Mouse (Mus musculus) liver, embryonic 11.5 days (tissue): ENCODE data around the gene Nrxn1. TPM values are rescaled to one million over a fixed set of nuclear protein-coding genes. Genes with fewer than 3 reads are reported as not detected.

Experiments used
- ATAC-seq: fragments of 200-750 bp; cut with Nextera tagmentation; replicated peaks from 2 replicates; pipeline ENCODE4 v1.8.0; 2017; ENCODE audit warnings: moderate number of reproducible peaks, mild to moderate bottlenecking, moderate TSS enrichment, moderate library complexity; ENCODE audit not compliant: low FRiP score
- DNase-seq: peaks from one replicate; pipeline ENCODE4 v3.0.0-alpha.2; 2017; ENCODE audit warnings: low spot score
- H3K27ac ChIP-seq: fragments of 300-500 bp; sonication (generic); 2 replicates; pipeline ENCODE4 v1.5.1; 2014; ENCODE audit warnings: mild to moderate bottlenecking, low read depth, low read length, control low read depth
- H3K27me3 ChIP-seq: fragments of 300-500 bp; sonication (generic); replicated peaks from 2 replicates; pipeline ENCODE4 v1.6.1; 2014; ENCODE audit warnings: low read length, mixed read lengths; ENCODE audit not compliant: control insufficient read depth, insufficient read depth
- H3K36me3 ChIP-seq: fragments of 300-500 bp; sonication (generic); 2 replicates; pipeline ENCODE4 v1.6.1; 2014; ENCODE audit warnings: mild to moderate bottlenecking, low read length, moderate library complexity, mixed read lengths; ENCODE audit not compliant: control insufficient read depth, insufficient read depth
- H3K4me1 ChIP-seq: fragments of 300-500 bp; sonication (generic); replicated peaks from 2 replicates; pipeline ENCODE4 v1.6.1; 2014; ENCODE audit warnings: low read length, mixed read lengths; ENCODE audit not compliant: control insufficient read depth, insufficient read depth
- H3K4me2 ChIP-seq: fragments of 300-500 bp; sonication (generic); 2 replicates; pipeline ENCODE4 v1.6.1; 2014; ENCODE audit warnings: mild to moderate bottlenecking, control low read depth, moderate library complexity
- H3K4me3 ChIP-seq: fragments of 300-500 bp; sonication (generic); 2 replicates; pipeline ENCODE4 v1.5.1; 2014; ENCODE audit warnings: low read depth, low read length, control low read depth
- H3K9ac ChIP-seq: fragments of 300-500 bp; sonication (generic); 2 replicates; pipeline ENCODE4 v1.6.1; 2014; ENCODE audit warnings: low read depth, low read length, control low read depth
- H3K9me3 ChIP-seq: fragments of 300-500 bp; sonication (generic); 2 replicates; pipeline ENCODE4 v1.6.1; 2016; ENCODE audit warnings: low read length, inconsistent platforms, mixed read lengths; ENCODE audit not compliant: control insufficient read depth
- WGBS: fragments of 180-500 bp; shearing (Covaris S2); extraction: QIAGEN DNeasy Blood & Tissue Kit; methylation state at CpG from one replicate; pipeline ENCODE4 v1.1.7; 2014; 5-methylcytosine and 5-hydroxymethylcytosine counted together
- polyA plus RNA-seq: library from polyadenylated mRNA; unstranded; fragments of >200 nt; fragmentation: Nextera tagmentation; extraction: Ambion mirVana; gene quantifications from 2 replicates; pipeline ENCODE4 v1.2.1, GENCODE M21; 2014

Gene Nrxn1
- polyA plus RNA-seq, 1 experiment from 2014 or later = 0.70 TPM

GRCm38 (mm10) chr17:90607427-90607806 lies 485.5 kb downstream of the Nrxn1 start:
- Histone ChIP-seq H3K4me3 (no peak overlapping the region), H3K27me3 (no peaks in the 10 kb centered on the region), H3K9ac (no peak overlapping the region), H3K27ac (no peak overlapping the region), H3K36me3 (no peaks in the 10 kb centered on the region), H3K4me2 (no peak overlapping the region), H3K4me1 (no peaks in the 10 kb centered on the region), H3K9me3 (no peaks in the 10 kb centered on the region)
- ATAC-seq = no peak
- DNase-seq = no peak

GRCm38 (mm10) chr17:90606718-90607426 lies 486.0 kb downstream of the Nrxn1 start:
- Histone ChIP-seq H3K36me3 (no peaks in the 10 kb centered on the region), H3K27ac (no peak overlapping the region), H3K4me1 (no peaks in the 10 kb centered on the region), H3K4me3 (no peak overlapping the region), H3K4me2 (no peak overlapping the region), H3K9ac (no peak overlapping the region), H3K27me3 (no peaks in the 10 kb centered on the region), H3K9me3 (no peaks in the 10 kb centered on the region)
- DNase-seq = no peak
- WGBS = 85% methylated on average over 4 of the region's 4 CpGs
- no peak for ATAC-seq

GRCm38 (mm10) chr17:90599570-90600524 lies 493.0 kb downstream of the Nrxn1 start:
- H3K4me3 ChIP-seq = no peak overlapping the region
- ATAC-seq (no peak), DNase-seq (no peak)
- no peaks in the 10 kb centered on the region for H3K27me3 ChIP-seq
- peaks cover 3% of the 10 kb centered on the region; the same call in 1 of the 2 replicates for H3K9me3 ChIP-seq
- no peaks in the 10 kb centered on the region for H3K4me1 ChIP-seq
- no peak overlapping the region for H3K27ac ChIP-seq
- H3K4me2 ChIP-seq = no peak overlapping the region
- H3K36me3 ChIP-seq = no peaks in the 10 kb centered on the region
- no peak overlapping the region for H3K9ac ChIP-seq
- 76% methylated on average over 9 of the region's 9 CpGs for WGBS

GRCm38 (mm10) chr17:90594798-90595533 lies 497.9 kb downstream of the Nrxn1 start:
- Histone ChIP-seq H3K4me1 (no peaks in the 10 kb centered on the region), H3K4me2 (no peak overlapping the region), H3K9ac (no peak overlapping the region), H3K36me3 (no peaks in the 10 kb centered on the region), H3K27me3 (no peaks in the 10 kb centered on the region), H3K9me3 (peaks cover 3% of the 10 kb centered on the region; the same call in 1 of the 2 replicates), H3K4me3 (no peak overlapping the region), H3K27ac (no peak overlapping the region)
- no peak for DNase-seq
- 70% methylated on average over 9 of the region's 9 CpGs for WGBS
- no peak for ATAC-seq

- H3K27me3 ChIP-seq = no peaks in the 10 kb centered on the region
- H3K4me2 ChIP-seq = no peak overlapping the region
- ATAC-seq = no peak
- H3K9ac ChIP-seq = no peak overlapping the region
- no peaks in the 10 kb centered on the region for H3K4me1 ChIP-seq
- no peak for DNase-seq
- H3K9me3 ChIP-seq = no peaks in the 10 kb centered on the region
- no peak overlapping the region for H3K27ac ChIP-seq
- no peaks in the 10 kb centered on the region for H3K36me3 ChIP-seq
- no peak overlapping the region for H3K4me3 ChIP-seq
Observed at GRCm38 (mm10) chr17:90586891-90587290, 506.0 kb downstream of the Nrxn1 start.

- 54% methylated on average over 8 of the region's 8 CpGs for WGBS
- ATAC-seq = peak; percentile 70
Observed at GRCm38 (mm10) chr17:90584666-90585195, 508.1 kb downstream of the Nrxn1 start.

GRCm38 (mm10) chr17:90583826-90584534 lies 508.9 kb downstream of the Nrxn1 start:
- WGBS = 34% methylated on average over 12 of the region's 12 CpGs
- Histone ChIP-seq H3K27me3 (no peaks in the 10 kb centered on the region), H3K4me3 (no peak overlapping the region), H3K4me2 (no peak overlapping the region), H3K36me3 (no peaks in the 10 kb centered on the region), H3K4me1 (no peaks in the 10 kb centered on the region), H3K9ac (no peak overlapping the region), H3K27ac (no peak overlapping the region), H3K9me3 (no peaks in the 10 kb centered on the region)
- no peak for DNase-seq
- ATAC-seq = no peak

More at GRCm38 (mm10) chr17:90584666-90585195, 508.1 kb downstream of the Nrxn1 start:
- Histone ChIP-seq H3K9ac (no peak overlapping the region), H3K9me3 (no peaks in the 10 kb centered on the region), H3K4me3 (no peak overlapping the region), H3K27ac (no peak overlapping the region), H3K4me1 (no peaks in the 10 kb centered on the region), H3K27me3 (no peaks in the 10 kb centered on the region), H3K36me3 (no peaks in the 10 kb centered on the region), H3K4me2 (no peak overlapping the region)
- no peak for DNase-seq

- no peaks in the 10 kb centered on the region for H3K9me3 ChIP-seq
- DNase-seq (no peak), ATAC-seq (no peak)
- no peak overlapping the region for H3K4me2 ChIP-seq
- H3K27me3 ChIP-seq = no peaks in the 10 kb centered on the region
- H3K9ac ChIP-seq = no peak overlapping the region
- H3K27ac ChIP-seq = no peak overlapping the region
- H3K36me3 ChIP-seq = no peaks in the 10 kb centered on the region
- no peaks in the 10 kb centered on the region for H3K4me1 ChIP-seq
- H3K4me3 ChIP-seq = no peak overlapping the region
- 59% methylated on average over 3 of the region's 3 CpGs for WGBS
Observed at GRCm38 (mm10) chr17:90583196-90583595, 509.7 kb downstream of the Nrxn1 start.
